Mouse (Mus musculus): ENCODE measurements around the gene Slc38a6.

GRCm38 (mm10) chr12:73380686-73381360, 94.2 kb downstream of the Slc38a6 start:
- TF ChIP-seq GATA1 (IDR thresholded peaks at IDR 0.05; ENCODE audit: low read length) (no peak), TAL1 (IDR thresholded peaks at IDR 0.05; ENCODE audit: low read length) (no peak)

Data from erythroblast, embryonic 14.5 days (primary cell).